Mouse (Mus musculus): Measurements from ENCODE around the gene Pigo.

The Pigo gene

GRCm38 (mm10) chr4:43025084-43025960 is at the start of gene Pigo:
TSS of gene Pigo (minus strand) at chr4:43025819.
- DNase-seq = peak; percentile 97

DNA sequence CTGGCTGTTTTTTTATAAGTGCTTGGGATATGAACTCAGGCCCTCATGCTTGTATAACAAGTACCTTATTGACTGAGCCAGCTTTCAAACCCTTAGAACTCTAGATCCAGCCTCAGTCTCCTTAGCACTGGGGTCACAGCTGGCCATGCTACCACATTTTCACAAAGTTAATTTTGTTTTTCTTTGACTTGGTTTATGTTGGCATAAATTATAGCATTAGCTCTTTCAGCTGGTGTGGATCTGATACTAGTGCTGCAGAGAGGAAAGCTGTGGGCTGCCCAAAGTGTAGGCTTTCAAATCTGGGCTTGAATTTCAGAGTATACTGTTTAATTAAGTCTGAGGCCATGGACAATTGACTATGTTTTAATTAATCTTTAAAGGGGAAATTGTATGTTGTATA is 49.3 kb upstream of the Pigo start:
- no peak for DNase-seq

- DNase-seq = no peak
Measured at GRCm38 (mm10) chr4:43065471-43065870, 39.9 kb upstream of the Pigo start.

DNA sequence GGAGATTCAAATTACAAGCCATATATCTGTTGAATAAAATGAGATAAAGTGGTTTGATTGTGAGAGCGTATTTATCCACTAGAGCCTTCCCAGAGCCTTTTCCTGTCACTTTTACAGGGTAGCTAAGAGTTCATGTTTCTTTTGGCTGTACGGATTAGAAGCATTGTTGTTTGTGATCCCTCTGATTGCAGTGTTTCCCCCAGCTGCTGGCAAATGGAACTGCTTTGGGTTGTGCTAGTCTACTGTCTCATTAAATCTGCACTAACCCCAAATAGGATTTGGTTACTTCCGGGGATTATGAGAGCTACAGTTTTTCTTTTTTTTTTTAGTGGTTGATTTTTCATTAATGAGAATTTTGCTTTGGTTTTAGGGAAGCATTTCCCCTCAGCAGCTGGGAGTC is 34.7 kb upstream of the Pigo start:
- DNase-seq = no peak

DNA sequence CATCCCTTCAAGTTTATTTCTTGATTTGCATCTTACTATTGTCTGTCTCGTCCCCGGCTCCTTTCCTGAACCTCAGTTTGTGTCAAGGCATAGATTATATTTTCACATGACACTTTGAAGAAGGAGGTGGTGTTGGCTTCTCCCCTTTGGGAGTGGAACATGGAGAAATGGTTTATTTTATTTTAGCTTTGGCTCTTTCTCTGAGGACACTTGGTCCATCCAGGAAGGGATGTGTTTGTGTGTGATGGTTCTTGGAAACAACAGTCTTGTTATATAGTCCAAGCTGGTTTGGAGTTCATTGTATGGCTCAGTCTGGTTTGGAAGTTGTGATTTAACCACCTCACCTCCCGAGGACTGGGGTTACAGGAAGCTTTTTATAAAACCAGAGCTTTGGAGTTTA is 34.1 kb upstream of the Pigo start:
- no peak for DNase-seq

DNA sequence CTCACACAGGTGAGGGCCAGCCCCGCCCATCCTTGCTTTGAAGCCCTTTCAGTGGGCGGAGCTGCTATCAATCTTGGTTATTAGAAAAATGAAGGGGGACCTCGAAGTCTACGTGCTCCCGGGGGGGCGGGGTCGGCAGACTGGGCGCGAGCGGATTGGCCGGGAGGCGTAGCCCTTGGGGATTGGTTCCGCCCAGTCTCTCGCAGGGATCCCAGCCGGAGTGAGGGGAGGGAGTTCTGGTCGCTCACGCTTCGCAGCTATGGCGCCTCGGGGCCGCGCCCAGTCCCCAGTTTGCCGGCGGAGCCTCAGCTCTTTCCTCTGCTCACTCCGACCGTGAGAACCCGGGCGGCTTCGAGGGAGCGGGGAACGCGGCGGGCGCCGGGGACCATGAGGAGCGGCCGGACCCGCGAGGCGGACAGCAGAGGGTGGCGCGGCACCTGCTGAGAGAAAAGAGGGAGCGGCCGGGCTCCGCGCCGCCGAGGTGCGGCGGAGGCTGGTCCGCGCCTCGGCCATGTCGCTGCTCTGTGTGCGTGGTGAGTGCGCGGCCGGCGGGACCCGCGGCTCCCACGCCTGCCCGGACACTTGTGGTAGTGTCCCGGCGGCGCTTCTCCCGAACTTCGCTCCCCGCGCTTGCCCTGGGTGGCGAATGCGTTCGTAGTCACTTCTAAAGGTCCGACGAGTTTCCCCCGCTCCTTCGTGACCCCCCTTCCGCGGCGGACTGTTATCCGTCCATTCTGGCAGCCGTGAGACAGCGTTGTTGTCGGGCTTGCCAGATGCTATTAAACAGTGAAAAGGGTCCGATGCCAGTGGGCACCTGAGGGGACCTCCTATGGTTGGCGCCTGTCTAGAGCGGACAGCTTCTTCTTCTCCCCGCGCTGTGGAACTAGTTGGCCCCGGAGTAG is 33.4 kb upstream of the Pigo start, which contains the start of gene Unc13b:
TSS of gene Unc13b (plus strand) at position 201 of the 902 bp plus-strand sequence.
- peak; percentile 88 for DNase-seq

- DNase-seq = no peak
Measured at GRCm38 (mm10) chr4:43058392-43058752, 32.8 kb upstream of the Pigo start.

GRCm38 (mm10) chr4:43057654-43058053 is 32.0 kb upstream of the Pigo start:
- peak; percentile 5 for DNase-seq

DNA sequence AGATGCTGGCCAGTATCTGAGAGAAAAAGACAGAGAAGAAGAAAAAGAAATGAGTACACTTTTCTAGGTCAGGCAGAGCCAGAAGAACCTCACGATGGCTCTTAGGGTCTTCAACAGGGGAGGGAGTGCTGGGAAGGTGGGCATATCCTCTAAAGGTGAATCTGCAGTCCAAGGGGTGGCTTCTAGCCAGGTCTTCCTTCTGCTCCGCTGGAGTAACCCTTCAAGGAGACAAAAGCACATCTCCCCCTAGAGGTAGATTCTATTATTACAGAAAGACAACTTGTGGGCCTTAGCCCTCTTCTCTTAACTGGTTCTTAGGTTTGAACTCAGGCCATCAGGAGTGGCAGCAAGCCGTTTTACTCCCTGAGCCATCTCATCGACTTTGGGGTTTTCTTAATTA is 27.0 kb upstream of the Pigo start:
- peak; percentile 61 for DNase-seq

GRCm38 (mm10) chr4:43047231-43047630 is 21.6 kb upstream of the Pigo start:
- DNase-seq = peak; percentile 70

DNA sequence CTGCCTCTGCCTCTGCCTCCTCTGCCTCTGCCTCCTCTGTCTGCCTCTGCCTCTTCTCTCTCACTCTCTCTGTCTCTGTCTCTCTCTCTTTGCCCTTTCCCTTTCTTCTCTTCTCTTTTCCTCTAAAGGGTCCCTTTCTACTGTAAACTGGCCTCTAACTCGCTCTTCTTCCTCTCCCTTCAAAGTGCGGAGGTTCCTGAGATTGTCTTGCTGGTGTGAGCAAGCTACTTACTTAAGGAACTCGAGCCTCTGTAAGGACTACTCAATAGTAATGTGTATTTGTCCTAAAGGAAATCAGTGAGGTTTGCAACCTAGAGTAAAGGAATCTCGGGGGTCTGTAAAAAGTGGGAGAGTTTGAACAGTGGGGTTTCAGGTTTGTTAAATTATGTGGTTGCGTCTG is 21.0 kb upstream of the Pigo start:
- peak; percentile 7 for DNase-seq

DNA sequence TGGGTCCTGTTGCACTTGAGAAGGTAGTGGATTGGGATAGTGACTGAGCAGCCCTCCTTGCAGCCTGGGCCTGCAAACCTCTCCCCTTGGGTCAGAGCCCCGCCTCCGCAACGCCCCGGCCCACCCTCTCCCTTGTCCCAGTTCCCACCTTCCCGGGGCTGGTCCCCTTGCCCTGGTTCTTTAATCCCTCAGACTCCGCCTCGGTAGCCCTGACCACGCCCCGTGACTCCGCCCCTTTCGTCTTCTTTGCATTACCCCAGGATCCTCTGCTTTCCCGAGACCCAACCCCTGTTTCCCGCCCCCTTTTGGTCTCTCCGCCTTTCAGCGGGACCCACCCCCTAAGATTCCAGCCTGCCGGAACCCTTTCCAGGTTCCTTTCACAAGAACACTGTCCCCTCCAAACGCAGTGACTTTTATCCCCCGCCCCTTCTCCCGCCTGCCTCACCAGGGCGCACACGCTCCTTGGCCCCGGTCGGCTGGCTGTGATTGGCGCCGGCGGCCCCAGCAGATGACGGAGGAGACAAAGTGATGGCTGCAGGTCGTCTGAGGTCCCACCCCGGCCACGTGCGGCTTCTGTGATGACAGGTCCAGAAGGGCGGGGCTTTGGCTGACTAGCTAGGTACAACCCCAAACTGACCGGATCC is 20.2 kb upstream of the Pigo start, which contains the start of gene Fam214b:
TSS of gene Fam214b (minus strand) at position 562 of the 644 bp plus-strand sequence.
- DNase-seq = peak; percentile 95

GRCm38 (mm10) chr4:43045285-43045658 is 19.7 kb upstream of the Pigo start:
- DNase-seq = no peak

DNA sequence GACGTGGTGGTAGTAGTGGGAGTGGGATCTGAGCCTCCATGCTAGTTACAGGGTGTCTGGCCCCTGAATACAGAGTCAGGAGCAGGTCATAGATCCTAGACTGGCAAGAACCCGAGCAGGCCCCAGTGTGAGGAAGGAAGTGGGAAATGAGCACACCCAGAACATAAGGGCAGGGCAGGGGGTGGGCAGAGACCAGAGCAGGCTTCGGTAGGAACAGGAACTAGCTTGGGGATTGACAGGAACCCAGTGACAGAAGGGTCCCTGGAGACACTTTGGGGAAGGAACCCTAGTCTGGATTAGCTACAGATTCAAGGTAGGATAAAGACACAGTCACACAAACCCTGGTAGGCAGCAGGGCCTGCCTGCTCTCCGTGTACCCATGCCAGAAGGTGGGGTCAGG is 19.1 kb upstream of the Pigo start:
- peak; percentile 50 for DNase-seq

DNA sequence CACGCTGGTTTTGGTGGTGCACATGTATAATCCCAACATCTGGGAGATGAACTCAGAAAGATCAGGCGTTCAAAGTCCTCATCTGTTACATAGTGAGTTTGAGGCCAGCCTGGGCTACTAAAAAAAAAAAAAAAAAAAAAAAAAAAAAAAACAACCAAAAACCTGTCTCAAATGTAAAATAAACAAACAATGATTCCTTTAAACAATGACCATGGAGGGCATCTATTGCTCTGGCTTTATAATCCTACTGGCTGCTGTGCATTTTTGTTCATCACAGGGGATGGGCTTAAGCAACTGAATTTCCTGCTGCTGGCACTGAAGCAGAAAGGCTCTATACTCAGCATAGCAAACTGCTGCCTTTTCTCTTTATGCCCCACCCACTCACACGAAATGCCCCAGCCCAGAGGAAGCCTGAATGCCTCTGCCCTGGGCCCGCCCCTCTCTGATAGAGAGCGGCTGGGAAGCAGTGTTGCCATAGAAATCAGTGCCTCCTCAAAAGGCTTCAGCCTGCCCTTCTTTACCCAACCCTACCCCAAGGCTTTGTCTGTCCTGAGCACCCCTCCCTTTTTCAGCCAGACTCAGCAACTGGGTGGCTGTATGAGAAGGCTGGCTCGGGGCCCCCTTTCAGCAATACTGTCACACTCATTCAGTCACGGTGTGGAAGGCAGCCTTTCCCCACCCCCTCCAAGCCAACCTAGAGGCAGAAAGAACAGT is 18.2 kb upstream of the Pigo start:
- DNase-seq = peak; percentile 58

GRCm38 (mm10) chr4:43040881-43041547 is 15.4 kb upstream of the Pigo start:
- peak; percentile 29 for DNase-seq

GRCm38 (mm10) chr4:43040114-43040572 is 14.5 kb upstream of the Pigo start:
- DNase-seq = peak; percentile 96

GRCm38 (mm10) chr4:43039609-43040008 is 14.0 kb upstream of the Pigo start:
- no peak for DNase-seq

- peak; percentile 57 for DNase-seq
Measured at GRCm38 (mm10) chr4:43038567-43039495, 13.2 kb upstream of the Pigo start.

- peak; percentile 18 for DNase-seq
Measured at GRCm38 (mm10) chr4:43037860-43038566, 12.4 kb upstream of the Pigo start.

Data from cerebellum, adult 11-12 months (tissue).